Mouse (Mus musculus): Measurements from ENCODE around the gene Il10.
A peak's percentile ranks its signal among the peaks of the same experiment; 100 is the strongest.

Il10 gene

GRCm38 (mm10) chr1:131049361-131049806 is 29.7 kb downstream of the Il10 start:
- DNase-seq (ENCODE audit: low spot score in 2 of 2) = no peak

DNA sequence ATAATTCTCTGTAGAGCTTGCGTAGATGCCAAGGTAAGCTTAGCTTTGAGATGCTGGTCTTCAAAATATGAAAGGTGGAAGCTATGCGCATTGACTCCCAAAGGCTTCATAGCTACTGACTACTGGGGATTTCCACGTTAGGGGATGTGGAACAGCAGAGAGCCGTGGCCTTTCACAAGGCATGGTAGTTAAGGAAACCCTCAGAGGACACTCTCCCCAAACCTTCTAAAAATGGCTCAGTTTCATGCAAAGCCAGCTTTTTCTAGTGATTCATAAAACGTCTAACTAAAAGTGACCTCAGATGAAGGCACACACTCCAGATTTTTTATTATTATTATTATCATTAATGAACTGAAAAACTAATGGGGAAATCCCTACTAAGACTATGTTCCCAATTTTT is 30.4 kb downstream of the Il10 start:
- DNase-seq (ENCODE audit: low spot score in 2 of 2) = no peak

- DNase-seq (ENCODE audit: low spot score in 2 of 2) = no peak
Observed at GRCm38 (mm10) chr1:131050617-131051016, 31.0 kb downstream of the Il10 start.

- DNase-seq (ENCODE audit: low spot score in 2 of 2) = no peak
Observed at GRCm38 (mm10) chr1:131051073-131051472, 31.4 kb downstream of the Il10 start.

GRCm38 (mm10) chr1:131053239-131053638 is 33.6 kb downstream of the Il10 start:
- peak; percentile 32 to 64 for DNase-seq (ENCODE audit: low spot score in 2 of 2)

DNA sequence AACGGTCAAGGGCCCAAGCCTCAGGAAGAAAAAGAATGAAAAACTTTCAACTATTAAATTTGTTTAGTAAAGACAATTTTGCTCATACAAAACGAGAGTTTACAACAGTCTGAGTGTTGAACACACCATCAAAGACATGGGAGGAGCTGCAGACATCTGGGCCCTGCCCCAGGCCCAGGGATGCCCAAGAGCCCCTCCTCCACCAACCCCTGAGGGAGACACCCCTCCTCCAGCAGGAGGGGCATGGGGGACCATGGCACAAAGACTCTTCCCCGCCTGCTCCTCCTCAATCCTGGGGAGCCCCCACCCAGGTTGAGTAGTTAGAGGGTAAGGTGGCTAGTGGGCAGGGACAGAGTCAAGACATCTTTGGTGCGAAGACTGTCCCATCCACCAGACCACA is 34.0 kb downstream of the Il10 start:
- no peak for DNase-seq (ENCODE audit: low spot score in 2 of 2)

- DNase-seq (ENCODE audit: low spot score in 2 of 2) = no peak
Observed at GRCm38 (mm10) chr1:131054251-131054650, 34.6 kb downstream of the Il10 start.

DNA sequence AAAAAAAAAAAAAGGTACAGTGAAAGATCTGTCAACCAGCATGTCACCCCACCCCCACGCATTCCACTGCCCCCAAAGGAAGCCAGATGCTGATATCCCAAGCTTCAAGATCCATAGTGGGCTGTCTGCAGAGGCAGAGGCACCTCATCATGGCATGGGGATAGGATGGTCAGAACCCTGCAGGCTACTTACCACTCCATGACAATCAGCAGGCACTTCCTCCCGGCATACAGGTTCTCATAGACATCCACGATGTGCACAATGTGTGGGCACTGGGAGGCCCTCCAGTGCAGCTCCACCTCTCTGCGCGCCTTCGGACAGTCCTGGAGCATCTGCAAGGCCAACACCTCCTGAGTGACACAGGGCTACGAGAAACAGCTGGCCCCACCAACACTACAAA is 38.8 kb downstream of the Il10 start:
- no peak for DNase-seq (ENCODE audit: low spot score in 2 of 2)

- DNase-seq (ENCODE audit: low spot score in 2 of 2) = no peak
Observed at GRCm38 (mm10) chr1:131059411-131059810, 39.8 kb downstream of the Il10 start.

GRCm38 (mm10) chr1:131059841-131060240 is 40.2 kb downstream of the Il10 start:
- no peak for DNase-seq (ENCODE audit: low spot score in 2 of 2)

DNA sequence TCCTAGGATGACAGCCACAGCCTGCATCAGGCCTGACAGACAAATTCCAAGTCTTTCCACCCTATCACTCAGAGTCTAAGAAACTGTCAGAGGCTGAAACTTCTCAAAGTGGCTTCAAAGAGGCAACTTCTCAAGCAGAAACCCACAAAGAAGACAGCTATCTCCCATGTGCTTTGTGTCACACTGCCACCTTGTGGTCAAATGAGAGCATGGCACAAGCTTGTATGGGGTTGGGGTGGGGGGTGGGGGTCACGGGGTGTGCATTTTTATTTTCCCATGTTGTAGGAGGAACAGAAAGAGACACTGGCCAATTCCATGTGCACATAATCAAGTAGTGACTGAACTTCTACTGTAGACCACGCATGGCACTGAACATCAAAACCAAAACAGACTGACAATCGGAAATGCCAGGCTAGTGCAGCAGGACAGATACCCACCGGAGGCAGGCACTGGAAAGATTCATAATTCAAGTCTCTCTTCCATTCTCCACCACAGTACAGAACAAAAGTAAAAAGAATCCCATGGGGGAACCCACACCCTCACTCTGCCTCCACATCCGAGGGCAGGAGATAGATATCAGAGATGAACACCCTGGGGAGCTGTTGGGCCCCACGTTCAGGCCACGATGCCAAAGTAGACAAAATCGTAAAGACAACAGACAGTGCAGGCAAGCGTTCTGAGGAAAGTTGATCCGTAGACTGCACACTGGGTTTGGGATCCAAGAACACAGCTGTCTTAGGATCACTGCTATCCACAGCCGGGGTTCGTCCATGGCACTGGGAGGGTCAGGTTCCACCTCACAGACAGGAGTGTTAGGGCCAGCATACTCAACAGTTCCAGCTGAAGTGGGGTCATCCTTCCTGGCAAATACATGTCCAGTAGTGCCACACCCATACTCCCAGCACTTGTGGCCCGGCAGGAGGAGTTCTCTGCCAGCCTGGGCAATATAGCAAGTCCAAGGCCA is 40.9 kb downstream of the Il10 start:
- DNase-seq (ENCODE audit: low spot score in 2 of 2) = peak; percentile 44 to 67

GRCm38 (mm10) chr1:131061740-131062254 is 42.2 kb downstream of the Il10 start:
- DNase-seq (ENCODE audit: low spot score in 2 of 2) = no peak

GRCm38 (mm10) chr1:131062821-131063220 is 43.2 kb downstream of the Il10 start:
- DNase-seq (ENCODE audit: low spot score in 2 of 2) = no peak

DNA sequence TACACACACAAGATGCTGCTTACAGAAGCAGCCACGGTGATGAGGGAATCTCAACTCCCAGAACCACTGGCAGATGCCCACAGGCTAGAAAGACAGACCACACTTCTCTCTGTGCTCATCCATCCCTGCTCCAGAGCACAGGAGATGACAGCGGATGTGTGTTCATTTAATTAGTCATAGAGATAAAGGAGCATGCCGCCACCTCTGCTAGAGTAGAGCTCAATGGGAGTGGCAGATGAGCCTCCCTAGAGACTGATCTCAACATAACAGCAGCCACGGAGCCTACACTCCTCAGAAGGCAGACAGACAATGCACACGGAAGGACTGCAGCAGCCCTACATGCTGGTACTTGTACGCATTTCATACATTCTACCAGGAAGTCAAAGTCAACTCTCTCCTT is 44.6 kb downstream of the Il10 start:
- DNase-seq (ENCODE audit: low spot score in 2 of 2) = no peak

DNA sequence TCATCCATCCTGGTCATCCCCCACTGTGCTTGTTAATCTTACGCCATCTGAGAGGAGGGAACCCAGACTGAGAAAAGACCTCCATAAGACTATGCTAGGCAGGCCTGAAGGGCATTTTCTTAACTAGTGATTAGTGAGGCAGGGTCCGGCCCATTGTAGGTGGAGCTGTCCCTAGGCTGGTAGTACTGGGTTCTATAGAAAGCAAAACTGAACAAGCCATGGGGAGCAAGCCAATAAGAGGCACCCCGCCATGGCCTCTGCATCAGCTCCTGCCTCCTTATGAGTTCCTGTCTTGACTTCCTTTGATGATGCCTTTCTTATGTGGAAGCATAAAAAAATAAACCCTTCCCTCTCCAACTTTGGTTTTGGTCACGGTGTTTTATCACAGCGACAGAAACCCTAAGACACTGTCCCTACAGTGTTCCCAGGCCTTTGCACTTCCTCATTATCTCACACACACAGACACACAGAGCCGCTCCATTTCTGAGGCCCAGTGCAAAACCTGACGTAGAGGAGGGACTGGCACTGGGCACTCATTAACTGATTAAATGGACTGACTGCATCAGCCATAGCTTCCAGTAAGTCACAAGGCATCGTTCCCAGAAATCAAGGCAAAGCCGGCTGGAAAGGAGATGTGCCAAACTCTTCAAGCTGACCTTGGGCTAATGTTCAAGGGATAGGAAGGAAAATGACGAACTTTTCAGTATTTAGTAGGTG is 48.5 kb downstream of the Il10 start:
- DNase-seq (ENCODE audit: low spot score in 2 of 2) = no peak

GRCm38 (mm10) chr1:131069010-131069409 is 49.4 kb downstream of the Il10 start:
- no peak for DNase-seq (ENCODE audit: low spot score in 2 of 2)

DNA sequence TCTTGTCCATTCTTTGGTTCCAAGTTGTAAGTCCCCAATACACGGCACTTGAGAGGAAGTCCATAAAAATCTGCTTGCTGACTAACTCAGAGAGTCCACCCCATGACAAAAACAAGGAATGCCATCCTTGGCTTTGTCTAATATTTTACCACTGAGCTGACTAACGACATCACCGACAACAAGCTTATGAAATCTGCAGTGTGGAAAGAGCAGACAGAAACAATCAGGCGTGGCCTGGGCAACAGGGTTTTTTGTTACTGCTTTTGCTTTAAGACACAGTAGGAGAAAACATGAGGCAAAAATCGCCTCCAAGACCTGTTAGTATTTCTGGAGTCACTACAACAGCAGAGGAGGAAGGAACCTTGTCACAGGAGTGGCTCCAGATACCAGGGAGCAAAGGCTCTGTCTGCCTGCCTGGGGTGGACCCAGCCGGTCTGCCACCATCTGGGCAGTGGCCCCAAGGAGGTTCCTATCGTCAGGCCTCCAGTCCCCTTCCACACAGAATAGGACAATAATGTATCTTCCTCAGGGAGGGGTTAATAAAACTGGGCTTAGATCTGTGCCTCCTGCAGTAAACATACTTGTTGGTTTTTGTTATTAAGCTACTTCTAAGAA is 52.8 kb downstream of the Il10 start:
- DNase-seq (ENCODE audit: low spot score in 2 of 2) = no peak

DNA sequence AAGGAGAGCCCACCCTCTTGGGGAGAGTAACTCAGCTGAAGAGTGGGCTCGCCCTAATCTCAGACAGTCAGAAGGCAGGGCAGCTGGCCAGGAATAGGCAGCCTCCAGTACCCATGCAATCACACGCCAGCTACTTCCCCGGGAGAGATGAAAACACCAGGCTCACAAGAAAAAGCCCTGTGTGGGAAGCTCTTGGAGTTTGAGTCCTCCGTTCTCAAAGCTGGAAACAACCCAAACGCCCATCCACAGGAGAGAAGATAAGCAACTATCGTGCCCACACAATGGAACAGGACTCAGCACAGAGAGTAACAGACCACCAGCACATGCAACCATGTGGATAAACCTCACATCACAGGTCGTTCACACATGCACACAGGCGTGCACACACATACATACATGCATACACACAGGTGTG is 54.9 kb downstream of the Il10 start:
- DNase-seq (ENCODE audit: low spot score in 2 of 2) = no peak
